Mouse (Mus musculus) embryonic facial prominence, embryonic 13.5 days (tissue): Measurements from ENCODE around the gene Arhgef17. TPM values are rescaled to one million over a fixed set of nuclear protein-coding genes. Genes with fewer than 3 reads are reported as not detected.

Source experiments
- microRNA-seq: library from miRNA; unstranded; fragments of <30 nt; microRNA quantifications from one replicate; pipeline ENCODE4, GENCODE M21; 2016
- polyA plus RNA-seq: library from polyadenylated mRNA; unstranded; fragments of >200 nt; fragmentation: Nextera tagmentation; extraction: Ambion mirVana; gene quantifications from 2 replicates; pipeline ENCODE4 v1.2.1, GENCODE M21; 2015

Gene Arhgef17
- polyA plus RNA-seq, 1 experiment from 2014 or later, result 8.0 TPM

Small RNA genes within 50 kb of the gene (microRNA-seq; reads per million reads assigned to microRNA genes)
- 91.0 reads per million, percentile 52 among the genes with 10 or more reads in this experiment for gene Mir3102

Other genes with a start within 250 kb of the Arhgef17 start
- 56.3 and 60.9 TPM in 2 replicates for gene Fam168a, start 225.5 kb downstream of the Arhgef17 start, polyA plus RNA-seq
- 4.2 TPM in 2 replicates for gene Relt, start 68.7 kb downstream of the Arhgef17 start, polyA plus RNA-seq
- gene P2ry6, start 42.5 kb upstream of the Arhgef17 start, polyA plus RNA-seq, result 3.6 and 5.6 TPM in 2 replicates
- gene P2ry2, start 80.8 kb upstream of the Arhgef17 start, polyA plus RNA-seq, result 1.6 and 2.2 TPM in 2 replicates
- gene Fchsd2, start 160.8 kb upstream of the Arhgef17 start, polyA plus RNA-seq, result 24.9 and 29.1 TPM in 2 replicates